Mouse (Mus musculus) lung, postnatal 0 days (tissue): ENCODE data around the gene Plcb1. TPM values are rescaled to one million over a fixed set of nuclear protein-coding genes. Genes with fewer than 3 reads are reported as not detected.
A peak's percentile ranks its signal among the peaks of the same experiment; 100 is the strongest.

Experiments
- ATAC-seq: fragments of 200-750 bp; cut with Nextera tagmentation; 2 replicates; pipeline ENCODE4 v1.8.0; 2017; ENCODE audit warnings: moderate library complexity
- DNase-seq: peaks from one replicate; pipeline ENCODE4 v3.0.0-alpha.2; 2016; ENCODE audit warnings: low spot score
- H3K27ac ChIP-seq: fragments of 300-500 bp; sonication (generic); 2 replicates; pipeline ENCODE4 v1.5.1; 2014; ENCODE audit warnings: antibody characterized with exemption, mild to moderate bottlenecking, low read length, mixed read lengths
- H3K27me3 ChIP-seq: fragments of 300-500 bp; sonication (generic); replicated peaks from 2 replicates; pipeline ENCODE4 v1.6.1; 2014; ENCODE audit warnings: low read length, mixed read lengths; ENCODE audit not compliant: insufficient read depth
- H3K36me3 ChIP-seq: fragments of 300-500 bp; sonication (generic); 2 replicates; pipeline ENCODE4 v1.6.1; 2014; ENCODE audit warnings: low read length, mixed read lengths; ENCODE audit not compliant: insufficient read depth
- H3K4me1 ChIP-seq: fragments of 300-500 bp; sonication (generic); 2 replicates; pipeline ENCODE4 v1.6.1; 2014; ENCODE audit warnings: antibody characterized with exemption, low read depth, low read length, mixed read lengths; ENCODE audit not compliant: insufficient read depth
- H3K4me2 ChIP-seq: fragments of 300-500 bp; sonication (generic); replicated peaks from 2 replicates; pipeline ENCODE4 v1.6.1; 2014; ENCODE audit warnings: low read depth, mild to moderate bottlenecking, low read length, moderate library complexity, mixed read lengths
- H3K4me3 ChIP-seq: fragments of 300-500 bp; sonication (generic); 2 replicates; pipeline ENCODE4 v1.5.1; 2014; ENCODE audit warnings: low read depth, low read length
- H3K9ac ChIP-seq: fragments of 300-500 bp; sonication (generic); replicated peaks from 2 replicates; pipeline ENCODE4 v1.6.1; 2014; ENCODE audit warnings: low read depth, mild to moderate bottlenecking
- H3K9me3 ChIP-seq: fragments of 300-500 bp; sonication (generic); 2 replicates; pipeline ENCODE4 v1.6.1; 2016; ENCODE audit warnings: low read length, mixed read lengths
- CTCF ChIP-seq: IDR thresholded peaks from 2 replicates; pipeline ENCODE4 v1.5.1; 2016; ENCODE audit warnings: antibody characterized with exemption, mild to moderate bottlenecking
- EP300 ChIP-seq: IDR thresholded peaks from 2 replicates; pipeline ENCODE4 v1.6.1; 2016; ENCODE audit warnings: antibody characterized with exemption, mild to moderate bottlenecking, control low read depth
- whole genome bisulfite sequencing: fragments of 180-500 bp; shearing (Covaris S2); extraction: QIAGEN DNeasy Blood & Tissue Kit; methylation state at CpG from one replicate; pipeline ENCODE4 v1.1.7; 2014; 5-methylcytosine and 5-hydroxymethylcytosine counted together
- polyA plus RNA-seq: library from polyadenylated mRNA; unstranded; fragments of >200 nt; fragmentation: Nextera tagmentation; extraction: Ambion mirVana; gene quantifications from 2 replicates; pipeline ENCODE4 v1.2.1, GENCODE M21; 2015

Gene Plcb1
- polyA plus RNA-seq, 1 experiment from 2014 or later = 8.7 TPM

DNA sequence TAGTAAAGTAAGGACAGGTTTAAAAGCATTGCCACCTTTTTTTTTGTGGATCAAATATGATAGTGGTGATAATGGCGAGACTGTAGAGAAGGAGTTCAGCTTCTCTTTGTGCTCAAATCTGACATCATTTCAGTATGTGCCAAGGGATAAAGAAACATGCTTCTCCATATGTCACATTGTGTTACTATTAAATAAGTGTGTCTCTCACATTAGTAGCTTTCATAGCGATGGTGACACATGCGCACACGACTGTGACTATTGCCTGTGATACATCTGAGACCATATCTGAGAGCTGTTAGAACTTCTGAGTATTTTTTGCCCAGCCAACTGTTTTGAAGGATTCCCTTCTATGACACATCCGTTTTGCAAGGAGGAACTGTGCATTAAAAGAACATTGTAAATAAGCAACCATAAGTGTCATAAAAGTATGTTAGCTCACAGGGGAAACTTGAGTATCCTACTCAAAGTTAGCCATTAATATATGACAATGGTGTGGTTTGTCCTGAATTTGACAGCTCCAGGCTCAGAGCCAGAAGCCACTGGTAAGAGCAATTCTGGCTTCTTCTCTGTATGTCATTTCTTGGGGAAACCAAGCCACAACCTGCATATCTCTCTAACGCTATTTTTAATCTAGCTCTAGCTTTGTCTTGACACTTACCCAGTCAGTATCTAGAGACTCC is 150.2 kb downstream of the Plcb1 start:
- DNase-seq (no peak), ATAC-seq (no peak)
- no peak overlapping the region for H3K27ac ChIP-seq
- no peaks in the 10 kb centered on the region for H3K36me3 ChIP-seq
- H3K9me3 ChIP-seq = no peaks in the 10 kb centered on the region
- H3K4me3 ChIP-seq = no peak overlapping the region
- no peaks in the 10 kb centered on the region for H3K27me3 ChIP-seq
- H3K9ac ChIP-seq = no peak overlapping the region
- no peak for TF ChIP-seq EP300
- no peak for TF ChIP-seq CTCF
- 0 out of 2 replicates have a peak, but pooled peaks cover 3% of the 10 kb centered on the region for H3K4me1 ChIP-seq
- 67% methylated on average over 6 of the region's 6 CpGs for WGBS
- H3K4me2 ChIP-seq = no peak overlapping the region

DNA sequence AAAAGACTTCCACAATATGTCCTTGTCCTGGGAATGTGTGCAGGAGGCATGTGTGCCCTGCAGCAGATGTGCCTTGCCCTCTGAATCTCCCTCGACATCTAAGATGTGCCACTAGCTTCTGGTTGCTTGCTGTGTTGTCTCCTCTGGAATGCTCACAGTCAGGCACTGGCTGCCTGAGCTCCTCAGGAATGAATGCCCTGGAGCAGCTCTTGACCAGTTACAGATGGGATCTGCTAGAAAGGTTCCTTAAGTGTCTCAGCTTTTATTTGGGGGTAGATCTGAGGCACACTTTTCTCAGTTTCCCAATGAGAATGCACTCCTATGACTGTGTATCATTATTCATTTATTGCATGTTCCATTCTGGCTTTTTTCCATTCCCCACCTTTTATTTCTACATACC is 151.8 kb downstream of the Plcb1 start:
- Histone ChIP-seq H3K9me3 (no peaks in the 10 kb centered on the region), H3K4me1 (0 out of 2 replicates have a peak, but pooled peaks cover 3% of the 10 kb centered on the region), H3K9ac (no peak overlapping the region), H3K27me3 (no peaks in the 10 kb centered on the region), H3K4me2 (no peak overlapping the region), H3K27ac (no peak overlapping the region), H3K36me3 (no peaks in the 10 kb centered on the region), H3K4me3 (no peak overlapping the region)
- ATAC-seq (no peak), DNase-seq (no peak)
- 65% methylated on average over 1 of the region's 1 CpGs for WGBS
- TF ChIP-seq EP300 = no peak
- TF ChIP-seq CTCF = no peak

DNA sequence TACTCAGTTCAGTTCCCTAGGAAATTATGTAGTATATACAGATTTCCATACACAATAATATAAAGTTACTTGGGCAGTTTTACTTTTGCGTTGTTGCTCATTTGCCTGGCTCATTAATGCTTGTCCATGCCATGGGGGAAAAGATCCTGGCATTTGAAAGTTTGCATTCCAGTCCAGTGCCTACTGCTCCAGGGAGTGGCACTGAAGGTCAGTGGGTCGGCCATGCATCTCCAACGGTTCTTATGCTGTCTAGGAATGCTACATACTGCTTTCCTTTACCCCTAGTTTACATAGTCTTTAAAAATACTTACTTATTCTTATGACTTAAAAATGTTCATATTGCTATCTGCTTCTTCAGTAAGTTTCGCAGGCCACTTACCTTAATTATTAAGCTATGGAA is 156.2 kb downstream of the Plcb1 start:
- Histone ChIP-seq H3K4me3 (no peak overlapping the region), H3K9me3 (no peaks in the 10 kb centered on the region), H3K27me3 (no peaks in the 10 kb centered on the region), H3K36me3 (no peaks in the 10 kb centered on the region), H3K4me1 (no peaks in the 10 kb centered on the region), H3K27ac (no peak overlapping the region), H3K9ac (no peak overlapping the region), H3K4me2 (no peak overlapping the region)
- WGBS = 60% methylated on average over 4 of the region's 4 CpGs
- no peak for ATAC-seq
- TF ChIP-seq EP300 (no peak), CTCF (no peak)
- no peak for DNase-seq

DNA sequence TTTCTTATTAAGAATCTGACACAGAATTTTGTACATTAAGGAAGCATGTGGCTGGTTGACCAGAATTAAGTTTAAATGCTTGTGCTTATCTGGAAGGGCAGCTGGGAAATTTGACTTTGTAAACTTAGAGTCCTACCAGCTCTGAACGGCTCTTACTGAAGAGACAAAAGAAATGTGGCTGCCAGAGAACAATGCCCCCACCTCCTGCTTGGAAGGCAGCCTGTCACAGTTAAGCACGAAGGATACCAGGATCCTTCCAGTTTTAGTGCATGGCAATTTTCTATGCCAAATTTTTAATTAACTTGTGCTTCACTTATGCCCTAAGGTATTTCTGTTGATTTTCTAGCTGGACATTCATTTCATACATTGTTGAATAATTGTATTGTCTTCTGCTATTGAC is 157.1 kb downstream of the Plcb1 start:
- no peak for DNase-seq
- Histone ChIP-seq H3K4me1 (no peaks in the 10 kb centered on the region), H3K27me3 (no peaks in the 10 kb centered on the region), H3K9ac (no peak overlapping the region), H3K4me3 (no peak overlapping the region), H3K27ac (no peak overlapping the region), H3K4me2 (no peak overlapping the region), H3K36me3 (no peaks in the 10 kb centered on the region), H3K9me3 (no peaks in the 10 kb centered on the region)
- ATAC-seq = no peak
- 28% methylated on average over 2 of the region's 2 CpGs for WGBS
- TF ChIP-seq EP300 (no peak), CTCF (no peak)

DNA sequence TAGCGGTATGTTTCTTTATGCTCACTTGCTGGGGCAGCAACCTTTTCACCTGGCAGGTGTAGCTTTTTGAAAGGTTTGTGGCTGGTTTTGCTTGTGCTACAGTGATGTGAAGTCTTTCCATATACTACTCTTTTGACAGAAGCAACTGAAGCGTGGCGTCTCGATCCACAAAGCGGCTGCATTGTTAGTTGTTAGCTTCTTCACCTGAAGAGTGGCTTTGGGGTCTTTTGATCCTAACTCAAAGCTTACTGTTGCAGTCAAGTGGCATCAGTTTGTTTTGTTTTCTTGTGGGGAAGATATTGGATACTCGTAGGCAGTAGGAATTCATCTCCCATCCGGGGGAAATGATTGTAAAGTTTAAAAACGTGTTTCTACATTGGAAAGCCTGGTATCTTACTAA is 160.5 kb downstream of the Plcb1 start:
- TF ChIP-seq EP300 = no peak
- no peak for TF ChIP-seq CTCF
- no peaks in the 10 kb centered on the region for H3K9me3 ChIP-seq
- H3K4me3 ChIP-seq = no peak overlapping the region
- ATAC-seq = no peak
- H3K27ac ChIP-seq = no peak overlapping the region
- no peak overlapping the region for H3K9ac ChIP-seq
- no peaks in the 10 kb centered on the region for H3K4me1 ChIP-seq
- H3K27me3 ChIP-seq = no peaks in the 10 kb centered on the region
- H3K36me3 ChIP-seq = no peaks in the 10 kb centered on the region
- 84% methylated on average over 8 of the region's 8 CpGs for WGBS
- DNase-seq = no peak
- no peak overlapping the region for H3K4me2 ChIP-seq

DNA sequence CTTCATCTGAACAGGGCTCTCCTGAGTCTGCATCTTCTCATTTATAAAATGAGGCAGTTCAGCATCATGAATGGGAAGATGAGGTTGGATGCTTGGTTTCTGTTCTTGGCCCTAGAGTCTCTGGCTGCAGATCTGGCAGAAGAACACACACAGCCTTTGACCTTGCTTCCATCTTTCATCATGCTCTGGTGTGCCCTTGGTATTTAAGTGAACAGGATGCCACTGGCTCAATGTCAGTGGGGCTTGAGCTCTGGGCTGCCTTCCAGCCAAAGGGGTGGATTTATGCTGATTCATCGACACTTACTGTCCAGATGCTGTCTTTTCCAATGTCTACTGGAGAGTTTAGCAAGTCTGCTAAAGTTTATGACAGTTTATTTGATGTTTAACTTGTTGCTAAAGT is 161.0 kb downstream of the Plcb1 start:
- Histone ChIP-seq H3K9me3 (no peaks in the 10 kb centered on the region), H3K9ac (no peak overlapping the region), H3K27me3 (no peaks in the 10 kb centered on the region), H3K36me3 (no peaks in the 10 kb centered on the region), H3K4me3 (no peak overlapping the region), H3K4me2 (no peak overlapping the region), H3K4me1 (no peaks in the 10 kb centered on the region), H3K27ac (no peak overlapping the region)
- 63% methylated on average over 1 of the region's 1 CpGs for WGBS
- ATAC-seq (peak; percentile 32; the same call in 1 of the 2 replicates), DNase-seq (peak; percentile 23)
- TF ChIP-seq CTCF (no peak), EP300 (no peak)

DNA sequence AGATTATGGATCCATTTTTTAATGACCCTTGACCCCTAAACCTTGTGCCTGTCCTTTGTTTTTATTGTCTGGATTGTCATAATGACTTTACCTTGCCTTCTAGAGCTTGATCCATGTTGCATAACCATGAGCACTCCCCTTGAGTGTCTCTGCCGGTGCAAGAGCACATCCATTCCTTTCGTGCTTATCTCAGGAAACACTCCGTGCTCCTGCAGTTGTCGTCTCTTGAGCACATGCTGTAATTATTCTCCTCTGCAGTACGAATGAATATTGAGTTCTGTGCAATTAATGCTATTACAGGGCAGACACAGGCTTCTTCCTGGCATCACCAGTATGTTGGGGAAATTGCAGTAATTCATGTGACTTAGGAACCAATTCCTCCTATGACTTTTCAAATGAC is 166.2 kb downstream of the Plcb1 start:
- TF ChIP-seq CTCF (no peak), EP300 (no peak)
- DNase-seq = no peak

More for the DNA sequence above, 166.2 kb downstream of the Plcb1 start:
- Histone ChIP-seq H3K36me3 (no peaks in the 10 kb centered on the region), H3K27ac (no peak overlapping the region), H3K9me3 (no peaks in the 10 kb centered on the region), H3K4me3 (no peak overlapping the region), H3K4me2 (no peak overlapping the region), H3K4me1 (no peaks in the 10 kb centered on the region), H3K9ac (no peak overlapping the region), H3K27me3 (no peaks in the 10 kb centered on the region)
- no peak for ATAC-seq
- 47% methylated on average over 5 of the region's 5 CpGs for WGBS
